Mouse (Mus musculus): ENCODE results near the gene Slc12a3. TPM values are rescaled to one million over a fixed set of nuclear protein-coding genes. Genes with fewer than 3 reads are reported as not detected.
"Not testable (repeated sequence)": the region's sequence is repeated elsewhere in the genome, so short reads cannot be mapped to it uniquely, and the experiment has no call there.

Slc12a3 gene
- polyA plus RNA-seq, 1 experiment from 2014 or later, result not detected

DNA sequence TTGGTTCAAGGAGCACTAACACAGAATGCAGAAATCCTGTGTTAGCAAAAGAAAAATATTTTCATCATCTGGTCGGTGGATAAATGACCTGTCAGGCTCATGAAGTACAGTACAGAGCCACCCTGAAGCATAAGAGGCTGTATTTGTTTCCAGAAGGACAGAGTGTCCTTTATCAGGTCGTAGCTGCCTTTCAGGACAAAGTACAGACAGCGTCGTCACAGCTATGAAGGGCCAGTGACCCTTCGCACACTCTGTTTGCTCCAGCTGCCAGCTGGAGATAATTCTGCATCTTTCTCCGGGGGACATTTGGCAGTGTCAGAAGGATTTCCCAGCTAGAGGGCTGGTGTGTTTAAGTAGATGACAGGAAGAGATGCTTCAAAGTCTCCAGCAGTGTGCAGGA lies 63.6 kb downstream of the Slc12a3 start:
- Histone ChIP-seq H3K36me3 (ENCODE audit: control insufficient read depth, insufficient read depth, low read length) (peaks cover 15% of the 10 kb centered on the region), H3K4me1 (replicated peaks; ENCODE audit: control insufficient read depth, insufficient read depth, low read length) (no peaks in the 10 kb centered on the region)
- DNase-seq (ENCODE audit: low spot score), result no peak

DNA sequence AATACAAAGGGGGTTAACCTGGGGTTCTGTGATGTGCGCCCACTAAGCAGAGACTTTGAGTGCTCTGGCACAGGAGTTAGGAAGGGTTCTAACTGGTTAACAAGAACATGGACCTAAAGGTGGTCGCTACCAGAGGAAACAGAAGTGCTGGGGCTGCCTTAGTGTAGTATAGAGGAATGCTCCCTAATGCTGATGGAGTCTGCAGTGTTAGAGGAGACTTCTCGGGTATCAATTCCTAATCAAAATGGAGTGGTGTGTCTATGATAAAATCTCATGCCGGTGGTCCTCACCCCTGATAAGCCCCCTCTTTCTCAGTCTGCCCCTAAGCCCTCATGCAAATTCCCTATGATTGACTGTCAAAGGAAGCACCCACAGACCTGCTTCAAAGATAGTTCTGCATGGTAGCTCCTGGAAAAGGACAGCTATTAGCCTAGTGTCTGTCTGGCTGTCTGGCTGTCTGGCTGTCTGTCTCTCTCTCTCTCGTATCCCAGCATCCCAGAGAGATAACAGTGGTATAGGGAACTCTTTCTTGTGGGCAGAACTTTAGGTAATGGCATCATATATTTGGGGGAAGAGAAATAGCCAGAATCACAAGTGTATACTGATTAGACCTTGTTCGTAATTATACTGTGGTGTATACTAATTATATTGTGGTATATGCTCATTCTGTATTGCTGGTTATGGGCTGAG lies 67.0 kb downstream of the Slc12a3 start:
- Histone ChIP-seq H3K4me1 (replicated peaks; ENCODE audit: control insufficient read depth, insufficient read depth, low read length) (no peaks in the 10 kb centered on the region), H3K27ac (ENCODE audit: low read depth, low read length) (no peak overlapping the region), H3K4me2 (ENCODE audit: low read depth, low read length, severe bottlenecking) (no peak overlapping the region), H3K9me3 (ENCODE audit: control insufficient read depth, low read length) (no peaks in the 10 kb centered on the region), H3K9ac (ENCODE audit: low read length) (no peak overlapping the region), H3K36me3 (ENCODE audit: control insufficient read depth, insufficient read depth, low read length) (peaks cover 14% of the 10 kb centered on the region), H3K27me3 (ENCODE audit: control insufficient read depth, insufficient read depth, low read length) (no peaks in the 10 kb centered on the region), H3K4me3 (ENCODE audit: low read depth, low read length) (no peak overlapping the region)
- ATAC-seq (replicated peaks; ENCODE audit: low FRiP score), result no peak
- 84% methylated on average over 6 of the region's 6 CpGs for WGBS
- no peak for DNase-seq (ENCODE audit: low spot score)

More for the DNA sequence above, 63.6 kb downstream of the Slc12a3 start:
- no peak for ATAC-seq (replicated peaks; ENCODE audit: low FRiP score)
- Histone ChIP-seq H3K9ac (ENCODE audit: low read length) (no peak overlapping the region), H3K4me2 (ENCODE audit: low read depth, low read length, severe bottlenecking) (no peak overlapping the region), H3K9me3 (ENCODE audit: control insufficient read depth, low read length) (no peaks in the 10 kb centered on the region), H3K27me3 (ENCODE audit: control insufficient read depth, insufficient read depth, low read length) (no peaks in the 10 kb centered on the region), H3K4me3 (ENCODE audit: low read depth, low read length) (no peak overlapping the region), H3K27ac (ENCODE audit: low read depth, low read length) (no peak overlapping the region)
- 91% methylated on average over 6 of the region's 6 CpGs for WGBS

DNA sequence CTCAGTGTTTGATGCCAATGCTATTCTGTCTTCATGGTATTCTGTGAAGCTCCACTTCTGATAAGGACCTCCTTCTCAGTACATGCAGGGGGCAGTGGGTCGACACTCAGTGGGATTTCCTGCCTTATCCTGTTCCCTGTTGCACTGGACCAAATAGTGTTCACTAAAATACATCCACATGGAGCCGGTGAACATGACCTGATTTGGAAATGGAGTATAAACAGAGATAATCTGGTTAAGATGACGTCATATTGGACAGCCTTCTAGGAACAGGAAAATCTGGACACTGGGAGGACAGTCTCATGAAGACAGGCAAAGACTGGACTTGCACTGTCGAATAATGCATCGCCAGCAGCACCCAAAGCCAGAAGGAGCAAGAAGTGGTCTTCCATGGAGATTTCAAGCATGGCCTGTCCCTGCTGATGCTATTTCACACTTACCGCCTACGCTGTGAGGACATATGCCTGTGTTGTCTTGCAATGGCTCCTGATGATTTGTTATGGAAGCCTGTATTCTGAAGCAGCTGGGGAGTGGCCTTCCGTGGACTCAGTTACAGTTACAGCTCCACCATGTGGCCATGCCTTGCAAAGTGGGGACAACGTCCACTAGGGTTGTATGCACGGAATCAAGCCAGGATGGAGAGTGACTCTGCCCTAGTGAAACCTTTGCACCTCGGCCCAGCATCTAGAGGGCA lies 68.1 kb downstream of the Slc12a3 start:
- Histone ChIP-seq H3K27ac (ENCODE audit: low read depth, low read length) (no peak overlapping the region), H3K4me3 (ENCODE audit: low read depth, low read length) (no peak overlapping the region), H3K9me3 (ENCODE audit: control insufficient read depth, low read length) (no peaks in the 10 kb centered on the region), H3K36me3 (ENCODE audit: control insufficient read depth, insufficient read depth, low read length) (peaks cover 3% of the 10 kb centered on the region), H3K9ac (ENCODE audit: low read length) (no peak overlapping the region), H3K4me2 (ENCODE audit: low read depth, low read length, severe bottlenecking) (no peak overlapping the region), H3K27me3 (ENCODE audit: control insufficient read depth, insufficient read depth, low read length) (no peaks in the 10 kb centered on the region), H3K4me1 (replicated peaks; ENCODE audit: control insufficient read depth, insufficient read depth, low read length) (no peaks in the 10 kb centered on the region)
- no peak for DNase-seq (ENCODE audit: low spot score)
- ATAC-seq (replicated peaks; ENCODE audit: low FRiP score), result no peak
- 73% methylated on average over 11 of the region's 11 CpGs for WGBS

DNA sequence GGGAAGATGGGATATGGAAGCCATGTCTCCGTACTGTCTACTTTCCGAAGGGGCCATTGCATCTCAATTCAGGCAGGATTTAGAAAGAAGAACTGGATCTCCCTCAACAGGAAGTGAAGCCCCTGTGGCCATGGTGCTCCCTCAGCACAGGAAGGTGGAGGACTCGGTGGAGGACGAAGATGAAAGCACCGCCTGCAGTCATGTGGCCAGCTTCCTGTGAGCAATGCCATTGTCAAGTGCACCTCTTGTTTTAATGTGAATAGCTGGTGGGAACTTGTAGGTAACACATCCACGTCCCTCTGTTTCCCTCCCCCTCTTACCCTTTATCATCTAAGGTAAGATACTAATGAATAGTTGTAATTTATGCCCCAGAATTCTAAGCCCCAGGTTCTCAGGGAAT lies 69.6 kb downstream of the Slc12a3 start:
- Histone ChIP-seq H3K9ac (ENCODE audit: low read length) (no peak overlapping the region), H3K4me2 (ENCODE audit: low read depth, low read length, severe bottlenecking) (no peak overlapping the region), H3K9me3 (ENCODE audit: control insufficient read depth, low read length) (no peaks in the 10 kb centered on the region), H3K27me3 (ENCODE audit: control insufficient read depth, insufficient read depth, low read length) (no peaks in the 10 kb centered on the region), H3K4me1 (replicated peaks; ENCODE audit: control insufficient read depth, insufficient read depth, low read length) (no peaks in the 10 kb centered on the region), H3K27ac (ENCODE audit: low read depth, low read length) (no peak overlapping the region), H3K36me3 (ENCODE audit: control insufficient read depth, insufficient read depth, low read length) (no peaks in the 10 kb centered on the region; the same call in 1 of the 2 replicates), H3K4me3 (ENCODE audit: low read depth, low read length) (no peak overlapping the region)
- DNase-seq (ENCODE audit: low spot score) (no peak), ATAC-seq (replicated peaks; ENCODE audit: low FRiP score) (no peak)
- WGBS, result 81% methylated on average over 6 of the region's 6 CpGs

DNA sequence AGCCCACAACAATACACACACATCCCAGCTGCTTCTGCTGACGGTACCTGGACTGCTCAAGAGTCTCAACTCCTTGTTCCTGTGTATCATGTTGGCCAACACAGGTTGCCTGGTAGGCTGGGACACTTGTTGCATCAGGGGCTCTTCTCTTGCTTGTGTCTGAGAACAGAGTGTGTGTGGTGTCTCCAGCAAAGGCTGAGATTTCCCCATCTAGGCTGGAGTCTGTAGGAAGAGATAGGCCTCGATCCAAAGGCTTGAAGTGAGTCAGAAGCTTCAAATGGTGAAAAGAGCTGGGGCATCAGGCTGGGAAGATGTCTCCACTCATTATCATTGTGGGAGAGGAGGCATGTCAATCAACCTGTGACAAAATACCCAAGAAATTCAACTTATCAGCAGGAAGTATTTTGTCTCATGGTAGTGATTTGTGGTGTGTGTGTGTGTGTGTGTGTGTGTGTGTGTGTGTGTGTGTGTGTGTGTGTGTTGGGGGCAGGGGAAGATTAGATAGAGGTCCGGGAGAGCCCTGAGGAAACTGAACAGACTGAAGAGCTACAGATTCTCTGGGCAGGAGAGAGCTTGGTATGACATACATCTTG lies 70.5 kb downstream of the Slc12a3 start:
- DNase-seq (ENCODE audit: low spot score), result no peak
- ATAC-seq (replicated peaks; ENCODE audit: low FRiP score), result no peak
- Histone ChIP-seq H3K27me3 (ENCODE audit: control insufficient read depth, insufficient read depth, low read length) (no peaks in the 10 kb centered on the region), H3K36me3 (ENCODE audit: control insufficient read depth, insufficient read depth, low read length) (no peaks in the 10 kb centered on the region; the same call in 1 of the 2 replicates), H3K9me3 (ENCODE audit: control insufficient read depth, low read length) (no peaks in the 10 kb centered on the region), H3K27ac (ENCODE audit: low read depth, low read length) (no peak overlapping the region), H3K4me1 (replicated peaks; ENCODE audit: control insufficient read depth, insufficient read depth, low read length) (no peaks in the 10 kb centered on the region), H3K4me3 (ENCODE audit: low read depth, low read length) (no peak overlapping the region), H3K4me2 (ENCODE audit: low read depth, low read length, severe bottlenecking) (no peak overlapping the region), H3K9ac (ENCODE audit: low read length) (no peak overlapping the region)
- WGBS, result 92% methylated on average over 3 of the region's 3 CpGs

DNA sequence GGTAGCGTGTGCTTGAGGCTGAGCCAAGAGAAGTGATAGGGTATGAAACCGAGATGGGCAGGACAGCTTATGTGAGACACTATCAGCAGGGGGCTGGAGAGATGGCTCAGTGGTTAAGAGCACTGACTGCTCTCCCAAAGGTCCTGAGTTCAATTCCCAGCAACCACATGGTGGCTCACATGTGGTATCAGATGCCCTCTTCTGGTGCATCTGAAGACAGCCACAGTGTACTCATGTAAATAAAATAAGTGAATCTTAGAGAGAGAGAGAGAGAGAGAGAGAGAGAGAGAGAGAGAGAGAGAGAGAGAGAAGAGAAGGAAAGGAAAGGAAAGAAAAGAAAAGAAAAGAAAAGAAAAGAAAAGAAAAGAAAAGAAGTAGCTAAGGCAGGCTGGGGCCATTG lies 71.0 kb downstream of the Slc12a3 start:
- WGBS, result 87% methylated on average over 2 of the region's 2 CpGs
- not testable (repeated sequence) for H3K27me3 ChIP-seq (ENCODE audit: control insufficient read depth, insufficient read depth, low read length); ATAC-seq (replicated peaks; ENCODE audit: low FRiP score); H3K27ac ChIP-seq (ENCODE audit: low read depth, low read length); H3K4me3 ChIP-seq (ENCODE audit: low read depth, low read length); H3K9me3 ChIP-seq (ENCODE audit: control insufficient read depth, low read length); DNase-seq (ENCODE audit: low spot score); H3K4me1 ChIP-seq (replicated peaks; ENCODE audit: control insufficient read depth, insufficient read depth, low read length); H3K36me3 ChIP-seq (ENCODE audit: control insufficient read depth, insufficient read depth, low read length); H3K9ac ChIP-seq (ENCODE audit: low read length); H3K4me2 ChIP-seq (ENCODE audit: low read depth, low read length, severe bottlenecking)

DNA sequence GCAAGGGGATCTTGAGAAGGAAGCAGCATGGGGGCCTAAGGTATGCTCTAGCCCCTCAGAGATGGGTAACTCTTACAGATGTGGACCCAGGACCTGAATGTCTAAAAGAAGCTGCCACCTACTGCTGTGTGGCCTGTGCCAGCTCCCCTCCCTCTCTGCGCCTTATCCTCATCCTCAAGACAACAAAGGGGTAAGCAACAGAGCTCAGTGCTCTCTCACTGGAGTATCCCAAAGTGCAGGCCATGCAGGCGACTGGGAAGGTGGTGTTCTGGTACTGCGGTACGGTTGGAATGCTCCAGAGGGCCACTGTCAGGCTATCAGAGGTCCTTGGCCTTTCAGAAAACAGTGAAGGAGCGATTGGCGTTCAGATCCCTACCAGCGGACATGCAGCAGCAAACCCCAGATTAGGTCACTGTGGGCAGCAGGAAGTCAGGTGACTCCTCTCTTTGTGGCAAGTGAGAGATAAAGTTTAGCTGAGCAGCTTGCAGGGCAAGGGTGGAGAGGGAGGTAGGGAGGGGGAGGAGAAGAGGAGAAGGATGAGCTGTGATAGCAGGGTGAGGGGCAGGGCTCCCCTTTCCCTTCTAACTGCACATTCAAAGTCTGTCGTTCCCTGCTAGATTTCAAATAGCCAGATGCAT lies 79.6 kb downstream of the Slc12a3 start:
- WGBS, result 62% methylated on average over 8 of the region's 8 CpGs
- Histone ChIP-seq H3K9me3 (ENCODE audit: control insufficient read depth, low read length) (no peaks in the 10 kb centered on the region), H3K36me3 (ENCODE audit: control insufficient read depth, insufficient read depth, low read length) (no peaks in the 10 kb centered on the region), H3K4me1 (replicated peaks; ENCODE audit: control insufficient read depth, insufficient read depth, low read length) (no peaks in the 10 kb centered on the region), H3K4me2 (ENCODE audit: low read depth, low read length, severe bottlenecking) (no peak overlapping the region), H3K27me3 (ENCODE audit: control insufficient read depth, insufficient read depth, low read length) (no peaks in the 10 kb centered on the region), H3K27ac (ENCODE audit: low read depth, low read length) (no peak overlapping the region), H3K9ac (ENCODE audit: low read length) (no peak overlapping the region), H3K4me3 (ENCODE audit: low read depth, low read length) (no peak overlapping the region)
- ATAC-seq (replicated peaks; ENCODE audit: low FRiP score) (no peak), DNase-seq (ENCODE audit: low spot score) (no peak)

DNA sequence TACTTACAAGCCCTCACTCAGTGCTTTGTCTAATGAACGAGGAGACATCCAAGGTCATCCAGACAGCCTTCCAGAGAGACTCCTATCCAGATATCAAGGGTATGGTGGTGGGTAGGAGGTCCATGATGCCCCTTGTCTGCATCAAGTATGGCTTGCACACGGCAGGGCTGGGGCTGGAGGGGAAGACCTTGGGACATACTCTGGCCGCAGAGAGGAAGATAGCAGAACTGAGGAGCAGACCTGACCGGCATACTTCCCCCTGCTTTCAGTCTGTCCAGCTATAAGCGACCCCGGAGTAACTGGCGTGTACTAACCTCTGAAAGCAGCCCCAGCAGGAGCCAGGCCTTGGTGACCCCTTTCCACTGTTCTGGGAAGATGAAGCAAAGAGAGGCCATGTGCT lies 80.5 kb downstream of the Slc12a3 start:
- ATAC-seq (replicated peaks; ENCODE audit: low FRiP score) (no peak), DNase-seq (ENCODE audit: low spot score) (no peak)
- Histone ChIP-seq H3K27me3 (ENCODE audit: control insufficient read depth, insufficient read depth, low read length) (no peaks in the 10 kb centered on the region), H3K4me1 (replicated peaks; ENCODE audit: control insufficient read depth, insufficient read depth, low read length) (no peaks in the 10 kb centered on the region), H3K36me3 (ENCODE audit: control insufficient read depth, insufficient read depth, low read length) (no peaks in the 10 kb centered on the region), H3K9ac (ENCODE audit: low read length) (no peak overlapping the region), H3K27ac (ENCODE audit: low read depth, low read length) (no peak overlapping the region), H3K4me3 (ENCODE audit: low read depth, low read length) (no peak overlapping the region), H3K4me2 (ENCODE audit: low read depth, low read length, severe bottlenecking) (no peak overlapping the region), H3K9me3 (ENCODE audit: control insufficient read depth, low read length) (no peaks in the 10 kb centered on the region)
- 93% methylated on average over 7 of the region's 7 CpGs for WGBS

All from forebrain, embryonic 11.5 days (tissue).